Mouse (Mus musculus) left cerebral cortex, postnatal 10 days (tissue): Measurements from ENCODE around the gene Gsap. TPM values are rescaled to one million over a fixed set of nuclear protein-coding genes. Genes with fewer than 3 reads are reported as not detected.
"Not testable (repeated sequence)": the region's sequence is repeated elsewhere in the genome, so short reads cannot be mapped to it uniquely, and the experiment has no call there.

Experiments used
- DNase-seq, 2 experiments: peaks; one replicate each; pipeline ENCODE4 v3.0.0; 2021 to 2022; ENCODE audit warnings: low spot score in 2 of 2, mixed read lengths in 1 of 2; ENCODE audit errors: extremely low spot score in 1 of 2
- intact Hi-C: fragments of 180-260 bp; cut with DNase I; formaldehyde crosslinking; loops from one replicate; pipeline ENCODE4 v1.15.1; 2025
- total RNA-seq, 2 experiments: library from RNA; stranded (reverse); gene quantifications; 2 replicates each; pipeline ENCODE4 v1.2.3; 2021

The Gsap gene
- total RNA-seq, 2 experiments from 2014 or later: 4.7 to 5.1 TPM

- intact Hi-C loops: no loop called here
- peak; percentile 30 to 34 for DNase-seq
Observed at GRCm38 (mm10) chr5:21175132-21176112, 10.6 kb upstream of the Gsap start.

GRCm38 (mm10) chr5:21179496-21179895 lies 6.6 kb upstream of the Gsap start:
- intact Hi-C loops: no loop called here
- DNase-seq: no peak

- DNase-seq: not testable (repeated sequence)
- intact Hi-C loops: loop anchor here (10.0 kb wide), 1 partner anchor 128 kb away; the partner anchor contains the start of gene Ptpn12
Observed at GRCm38 (mm10) chr5:21183046-21183445, 3.0 kb upstream of the Gsap start.

- no peak for DNase-seq
- intact Hi-C loops: loop anchor here (10.0 kb wide), 1 partner anchor 132 kb away; the partner anchor contains the start of gene Ptpn12
Observed at GRCm38 (mm10) chr5:21186821-21187220, 766 bp downstream of the Gsap start.

GRCm38 (mm10) chr5:21188435-21188834 lies 2.4 kb downstream of the Gsap start:
- DNase-seq: no peak
- intact Hi-C loops: loop anchor here (10.0 kb wide), 1 partner anchor 134 kb away; the partner anchor contains the start of gene Ptpn12

GRCm38 (mm10) chr5:21189036-21189435 lies 3.0 kb downstream of the Gsap start:
- intact Hi-C loops: loop anchor here (10.0 kb wide), 1 partner anchor 134 kb away; the partner anchor contains the start of gene Ptpn12
- DNase-seq: no peak

GRCm38 (mm10) chr5:21189460-21189859 lies 3.4 kb downstream of the Gsap start:
- DNase-seq: no peak
- intact Hi-C loops: loop anchor here (10.0 kb wide), 1 partner anchor 135 kb away; the partner anchor contains the start of gene Ptpn12

GRCm38 (mm10) chr5:21203504-21203903 lies 17.4 kb downstream of the Gsap start:
- intact Hi-C loops: no loop called here
- no peak for DNase-seq

- no peak for DNase-seq
- intact Hi-C loops: no loop called here
Observed at GRCm38 (mm10) chr5:21204157-21204556, 18.1 kb downstream of the Gsap start.

- DNase-seq: no peak
- intact Hi-C loops: no loop called here
Observed at GRCm38 (mm10) chr5:21206014-21206413, 20.0 kb downstream of the Gsap start.

- intact Hi-C loops: no loop called here
Observed at GRCm38 (mm10) chr5:21211406-21211805, 25.4 kb downstream of the Gsap start.

GRCm38 (mm10) chr5:21212933-21213332 lies 26.9 kb downstream of the Gsap start:
- intact Hi-C loops: no loop called here
- no peak for DNase-seq

More at GRCm38 (mm10) chr5:21211406-21211805, 25.4 kb downstream of the Gsap start:
- no peak for DNase-seq

GRCm38 (mm10) chr5:21213801-21214200 lies 27.7 kb downstream of the Gsap start:
- intact Hi-C loops: no loop called here
- no peak for DNase-seq

GRCm38 (mm10) chr5:21217453-21218294 lies 31.6 kb downstream of the Gsap start:
- DNase-seq: no peak
- intact Hi-C loops: no loop called here

- no peak for DNase-seq
- intact Hi-C loops: no loop called here
Observed at GRCm38 (mm10) chr5:21232876-21233275, 46.8 kb downstream of the Gsap start.

GRCm38 (mm10) chr5:21244575-21244974 lies 58.5 kb downstream of the Gsap start:
- intact Hi-C loops: no loop called here
- DNase-seq: no peak

- DNase-seq: no peak
- intact Hi-C loops: no loop called here
Observed at GRCm38 (mm10) chr5:21245241-21245640, 59.2 kb downstream of the Gsap start.

GRCm38 (mm10) chr5:21246794-21247193 lies 60.7 kb downstream of the Gsap start:
- intact Hi-C loops: no loop called here
- DNase-seq: no peak

- intact Hi-C loops: no loop called here
- DNase-seq: peak in 1 of 2 experiments; percentile 25
Observed at GRCm38 (mm10) chr5:21247916-21248315, 61.9 kb downstream of the Gsap start.
